Mouse (Mus musculus): ENCODE results near the gene Tpst1. TPM values are rescaled to one million over a fixed set of nuclear protein-coding genes. Genes with fewer than 3 reads are reported as not detected.

The Tpst1 gene
- polyA plus RNA-seq, 1 experiment from 2014 or later: 48.1 TPM

- Histone ChIP-seq H3K36me3 (ENCODE audit: control insufficient read depth, insufficient read depth, low read length) (no peaks in the 10 kb centered on the region), H3K27ac (ENCODE audit: low read depth, low read length) (no peak overlapping the region), H3K4me1 (ENCODE audit: control insufficient read depth, insufficient read depth, low read length) (no peaks in the 10 kb centered on the region), H3K9me3 (ENCODE audit: control insufficient read depth, low read length) (no peaks in the 10 kb centered on the region), H3K4me3 (ENCODE audit: low read depth, low read length) (no peak overlapping the region), H3K9ac (replicated peaks; ENCODE audit: low read depth, low read length) (no peak overlapping the region), H3K4me2 (ENCODE audit: low read depth, low read length) (no peak overlapping the region), H3K27me3 (ENCODE audit: control insufficient read depth, insufficient read depth, low read length) (no peaks in the 10 kb centered on the region)
- ATAC-seq (ENCODE audit: low read depth): no peak
- 97% methylated on average over 8 of the region's 8 CpGs for WGBS
Observed at GRCm38 (mm10) chr5:130081181-130081881, 8.2 kb downstream of the Tpst1 start.

- ATAC-seq (ENCODE audit: low read depth): no peak
- WGBS: 81% methylated on average over 4 of the region's 4 CpGs
- Histone ChIP-seq H3K4me2 (ENCODE audit: low read depth, low read length) (no peak overlapping the region), H3K9me3 (ENCODE audit: control insufficient read depth, low read length) (no peaks in the 10 kb centered on the region), H3K36me3 (ENCODE audit: control insufficient read depth, insufficient read depth, low read length) (no peaks in the 10 kb centered on the region), H3K4me1 (ENCODE audit: control insufficient read depth, insufficient read depth, low read length) (no peaks in the 10 kb centered on the region), H3K27ac (ENCODE audit: low read depth, low read length) (no peak overlapping the region), H3K27me3 (ENCODE audit: control insufficient read depth, insufficient read depth, low read length) (no peaks in the 10 kb centered on the region), H3K9ac (replicated peaks; ENCODE audit: low read depth, low read length) (no peak overlapping the region), H3K4me3 (ENCODE audit: low read depth, low read length) (no peak overlapping the region)
Observed at GRCm38 (mm10) chr5:130082431-130082830, 9.3 kb downstream of the Tpst1 start.

GRCm38 (mm10) chr5:130084271-130084670, 11.1 kb downstream of the Tpst1 start:
- Histone ChIP-seq H3K4me2 (ENCODE audit: low read depth, low read length) (no peak overlapping the region), H3K4me1 (ENCODE audit: control insufficient read depth, insufficient read depth, low read length) (no peaks in the 10 kb centered on the region), H3K4me3 (ENCODE audit: low read depth, low read length) (no peak overlapping the region), H3K27ac (ENCODE audit: low read depth, low read length) (no peak overlapping the region), H3K27me3 (ENCODE audit: control insufficient read depth, insufficient read depth, low read length) (no peaks in the 10 kb centered on the region), H3K9ac (replicated peaks; ENCODE audit: low read depth, low read length) (no peak overlapping the region), H3K9me3 (ENCODE audit: control insufficient read depth, low read length) (no peaks in the 10 kb centered on the region), H3K36me3 (ENCODE audit: control insufficient read depth, insufficient read depth, low read length) (no peaks in the 10 kb centered on the region)
- no peak for ATAC-seq (ENCODE audit: low read depth)
- WGBS: 92% methylated on average over 3 of the region's 3 CpGs

GRCm38 (mm10) chr5:130088008-130088407, 14.9 kb downstream of the Tpst1 start:
- H3K4me1 ChIP-seq (ENCODE audit: control insufficient read depth, insufficient read depth, low read length): no peaks in the 10 kb centered on the region
- H3K27ac ChIP-seq (ENCODE audit: low read depth, low read length): no peak overlapping the region
- ATAC-seq (ENCODE audit: low read depth): no peak
- no peaks in the 10 kb centered on the region for H3K36me3 ChIP-seq (ENCODE audit: control insufficient read depth, insufficient read depth, low read length)
- H3K27me3 ChIP-seq (ENCODE audit: control insufficient read depth, insufficient read depth, low read length): no peaks in the 10 kb centered on the region
- 87% methylated on average over 7 of the region's 7 CpGs for WGBS
- H3K9me3 ChIP-seq (ENCODE audit: control insufficient read depth, low read length): no peaks in the 10 kb centered on the region
- no peak overlapping the region for H3K4me2 ChIP-seq (ENCODE audit: low read depth, low read length)
- H3K9ac ChIP-seq (replicated peaks; ENCODE audit: low read depth, low read length): no peak overlapping the region
- no peak overlapping the region for H3K4me3 ChIP-seq (ENCODE audit: low read depth, low read length)

- Histone ChIP-seq H3K4me1 (ENCODE audit: control insufficient read depth, insufficient read depth, low read length) (no peaks in the 10 kb centered on the region), H3K4me2 (ENCODE audit: low read depth, low read length) (no peak overlapping the region), H3K9me3 (ENCODE audit: control insufficient read depth, low read length) (no peaks in the 10 kb centered on the region), H3K9ac (replicated peaks; ENCODE audit: low read depth, low read length) (no peak overlapping the region), H3K27me3 (ENCODE audit: control insufficient read depth, insufficient read depth, low read length) (no peaks in the 10 kb centered on the region), H3K27ac (ENCODE audit: low read depth, low read length) (no peak overlapping the region), H3K4me3 (ENCODE audit: low read depth, low read length) (no peak overlapping the region), H3K36me3 (ENCODE audit: control insufficient read depth, insufficient read depth, low read length) (no peaks in the 10 kb centered on the region)
- ATAC-seq (ENCODE audit: low read depth): no peak
- WGBS: 88% methylated on average over 4 of the region's 4 CpGs
Observed at GRCm38 (mm10) chr5:130088612-130089011, 15.5 kb downstream of the Tpst1 start.

GRCm38 (mm10) chr5:130089177-130089576, 16.1 kb downstream of the Tpst1 start:
- Histone ChIP-seq H3K27me3 (ENCODE audit: control insufficient read depth, insufficient read depth, low read length) (no peaks in the 10 kb centered on the region), H3K36me3 (ENCODE audit: control insufficient read depth, insufficient read depth, low read length) (no peaks in the 10 kb centered on the region), H3K27ac (ENCODE audit: low read depth, low read length) (no peak overlapping the region), H3K9me3 (ENCODE audit: control insufficient read depth, low read length) (no peaks in the 10 kb centered on the region), H3K9ac (replicated peaks; ENCODE audit: low read depth, low read length) (no peak overlapping the region), H3K4me2 (ENCODE audit: low read depth, low read length) (no peak overlapping the region), H3K4me3 (ENCODE audit: low read depth, low read length) (no peak overlapping the region), H3K4me1 (ENCODE audit: control insufficient read depth, insufficient read depth, low read length) (no peaks in the 10 kb centered on the region)
- WGBS: 81% methylated on average over 7 of the region's 7 CpGs
- ATAC-seq (ENCODE audit: low read depth): no peak

GRCm38 (mm10) chr5:130089626-130090393, 16.7 kb downstream of the Tpst1 start:
- no peaks in the 10 kb centered on the region for H3K9me3 ChIP-seq (ENCODE audit: control insufficient read depth, low read length)
- no peak for ATAC-seq (ENCODE audit: low read depth)
- no peaks in the 10 kb centered on the region for H3K27me3 ChIP-seq (ENCODE audit: control insufficient read depth, insufficient read depth, low read length)
- no peak overlapping the region for H3K27ac ChIP-seq (ENCODE audit: low read depth, low read length)
- 89% methylated on average over 18 of the region's 18 CpGs for WGBS
- H3K4me1 ChIP-seq (ENCODE audit: control insufficient read depth, insufficient read depth, low read length): no peaks in the 10 kb centered on the region
- H3K4me3 ChIP-seq (ENCODE audit: low read depth, low read length): no peak overlapping the region
- no peak overlapping the region for H3K9ac ChIP-seq (replicated peaks; ENCODE audit: low read depth, low read length)
- H3K36me3 ChIP-seq (ENCODE audit: control insufficient read depth, insufficient read depth, low read length): no peaks in the 10 kb centered on the region
- H3K4me2 ChIP-seq (ENCODE audit: low read depth, low read length): no peak overlapping the region

GRCm38 (mm10) chr5:130096754-130097153, 23.6 kb downstream of the Tpst1 start:
- no peak overlapping the region for H3K27ac ChIP-seq (ENCODE audit: low read depth, low read length)
- H3K4me2 ChIP-seq (ENCODE audit: low read depth, low read length): no peak overlapping the region
- no peaks in the 10 kb centered on the region for H3K9me3 ChIP-seq (ENCODE audit: control insufficient read depth, low read length)
- H3K9ac ChIP-seq (replicated peaks; ENCODE audit: low read depth, low read length): no peak overlapping the region
- H3K4me3 ChIP-seq (ENCODE audit: low read depth, low read length): no peak overlapping the region
- 63% methylated on average over 12 of the region's 12 CpGs for WGBS
- H3K36me3 ChIP-seq (ENCODE audit: control insufficient read depth, insufficient read depth, low read length): no peaks in the 10 kb centered on the region
- no peaks in the 10 kb centered on the region for H3K27me3 ChIP-seq (ENCODE audit: control insufficient read depth, insufficient read depth, low read length)
- ATAC-seq (ENCODE audit: low read depth): no peak
- no peaks in the 10 kb centered on the region for H3K4me1 ChIP-seq (ENCODE audit: control insufficient read depth, insufficient read depth, low read length)

GRCm38 (mm10) chr5:130097837-130098236, 24.7 kb downstream of the Tpst1 start:
- no peaks in the 10 kb centered on the region for H3K9me3 ChIP-seq (ENCODE audit: control insufficient read depth, low read length)
- H3K27me3 ChIP-seq (ENCODE audit: control insufficient read depth, insufficient read depth, low read length): no peaks in the 10 kb centered on the region
- 0 out of 2 replicates have a peak, but pooled peaks cover 3% of the 10 kb centered on the region for H3K36me3 ChIP-seq (ENCODE audit: control insufficient read depth, insufficient read depth, low read length)
- no peak overlapping the region for H3K4me3 ChIP-seq (ENCODE audit: low read depth, low read length)
- no peak overlapping the region for H3K9ac ChIP-seq (replicated peaks; ENCODE audit: low read depth, low read length)
- no peak overlapping the region for H3K4me2 ChIP-seq (ENCODE audit: low read depth, low read length)
- no peak overlapping the region for H3K27ac ChIP-seq (ENCODE audit: low read depth, low read length)
- no peak for ATAC-seq (ENCODE audit: low read depth)
- WGBS: 78% methylated on average over 2 of the region's 2 CpGs
- H3K4me1 ChIP-seq (ENCODE audit: control insufficient read depth, insufficient read depth, low read length): no peaks in the 10 kb centered on the region
